Mouse (Mus musculus) brain, embryonic 14.5 days (tissue): ENCODE data around the gene Dhrs7c. TPM values are rescaled to one million over a fixed set of nuclear protein-coding genes. Genes with fewer than 3 reads are reported as not detected.

Experiments
- DNase-seq: peaks from one replicate; pipeline ENCODE4 v3.0.0-alpha.2; 2011; ENCODE audit warnings: low read depth
- CTCF ChIP-seq: fragments of 200-500 bp; IDR thresholded peaks from 2 replicates; pipeline ENCODE4 v1.5.1; 2012; ENCODE audit warnings: inconsistent platforms, mild to moderate bottlenecking, moderate library complexity, borderline replicate concordance; ENCODE audit not compliant: insufficient read depth, insufficient read length; ENCODE audit errors: extremely low read depth
- POLR2A ChIP-seq: fragments of 200-500 bp; IDR thresholded peaks from 2 replicates; pipeline ENCODE4 v1.6.1; 2012; ENCODE audit warnings: mild to moderate bottlenecking, inconsistent platforms, borderline replicate concordance; ENCODE audit not compliant: poor library complexity, insufficient read depth, insufficient read length, severe bottlenecking; ENCODE audit errors: extremely low read depth
- polyA plus RNA-seq: library from polyadenylated mRNA; depleted of rRNA; stranded (reverse); fragments of >200 nt; gene quantifications from 2 replicates; pipeline ENCODE4 v1.2.3, GENCODE M21; 2012; rRNA removed

Gene Dhrs7c
- 0.10 TPM in 1 of 2 replicates, not detected in the other for polyA plus RNA-seq

- DNase-seq: no peak
- no peak for TF ChIP-seq CTCF
- no peak for TF ChIP-seq POLR2A
Measured at GRCm38 (mm10) chr11:67797931-67798330, at the start of gene Dhrs7c. Gene Dhrs7c (plus strand): TSS chr11:67798187.

DNA sequence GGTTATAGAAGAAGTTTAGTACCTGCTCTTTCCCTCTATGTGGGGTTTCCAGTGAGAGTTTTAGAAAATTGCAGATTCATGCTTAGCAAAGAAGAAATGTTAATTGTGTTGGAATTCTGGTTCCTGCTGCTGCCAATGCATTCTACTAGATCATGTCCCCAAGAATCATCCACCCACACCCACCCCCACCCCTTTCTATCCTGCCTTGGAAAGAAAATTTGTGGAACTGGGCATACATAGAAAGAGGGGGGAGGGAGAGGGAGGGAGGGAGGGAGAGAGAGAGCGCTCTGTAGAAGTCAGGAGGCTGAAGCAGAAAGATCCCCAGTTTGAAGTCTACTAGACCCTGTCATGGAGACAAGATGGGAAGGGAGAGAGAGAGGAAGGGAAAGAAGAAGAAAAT, 41.7 kb upstream of the Dhrs7c start:
- TF ChIP-seq CTCF (no peak), POLR2A (no peak)
- no peak for DNase-seq

DNA sequence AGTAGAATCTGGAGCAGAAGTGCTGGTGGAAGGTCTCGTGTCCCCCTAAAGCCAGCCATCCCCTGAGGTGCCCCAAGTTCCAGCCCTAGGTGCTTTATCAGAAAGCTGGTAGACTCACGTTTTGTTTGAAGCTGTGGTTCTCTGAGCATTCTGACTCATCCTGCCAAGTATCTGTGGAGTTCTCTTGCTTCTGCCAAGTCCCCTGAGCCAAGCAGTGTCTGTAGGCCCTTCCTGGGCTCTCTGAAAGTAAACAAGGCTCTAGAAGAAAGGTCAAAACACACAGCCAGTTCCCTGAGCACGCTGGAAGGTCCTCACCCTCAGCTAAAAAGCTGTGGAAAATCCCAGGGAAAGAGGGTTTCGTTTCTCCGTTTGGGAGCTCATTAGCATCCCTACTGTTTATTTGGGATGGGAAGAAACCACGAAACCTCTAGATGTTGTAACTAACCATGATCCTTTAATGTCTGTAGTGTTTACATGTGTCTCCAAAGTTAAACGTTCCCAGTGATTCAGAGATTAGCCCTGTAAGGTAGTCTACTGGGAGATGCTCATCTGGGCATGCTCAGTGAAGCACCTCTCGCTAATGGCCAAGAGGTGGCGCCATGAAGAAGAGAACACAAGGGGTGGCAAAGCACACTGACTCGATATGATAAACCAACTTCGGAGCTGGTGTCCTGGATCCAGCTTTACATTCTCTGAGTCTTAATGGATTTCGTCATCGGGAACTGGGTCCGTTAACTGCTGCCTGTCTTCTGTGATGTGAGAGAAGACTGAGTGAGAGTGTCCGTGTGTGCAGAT, 40.4 kb upstream of the Dhrs7c start:
- TF ChIP-seq POLR2A: no peak
- no peak for TF ChIP-seq CTCF
- no peak for DNase-seq

GRCm38 (mm10) chr11:67771053-67771452, 26.9 kb upstream of the Dhrs7c start, which contains the start of gene Glp2r:
Gene Glp2r (minus strand): TSS chr11:67771153.
- TF ChIP-seq POLR2A (no peak), CTCF (no peak)
- DNase-seq: no peak

- DNase-seq: peak; percentile 48
- no peak for TF ChIP-seq POLR2A
- TF ChIP-seq CTCF: no peak
Measured at GRCm38 (mm10) chr11:67771691-67772090, 26.3 kb upstream of the Dhrs7c start.

DNA sequence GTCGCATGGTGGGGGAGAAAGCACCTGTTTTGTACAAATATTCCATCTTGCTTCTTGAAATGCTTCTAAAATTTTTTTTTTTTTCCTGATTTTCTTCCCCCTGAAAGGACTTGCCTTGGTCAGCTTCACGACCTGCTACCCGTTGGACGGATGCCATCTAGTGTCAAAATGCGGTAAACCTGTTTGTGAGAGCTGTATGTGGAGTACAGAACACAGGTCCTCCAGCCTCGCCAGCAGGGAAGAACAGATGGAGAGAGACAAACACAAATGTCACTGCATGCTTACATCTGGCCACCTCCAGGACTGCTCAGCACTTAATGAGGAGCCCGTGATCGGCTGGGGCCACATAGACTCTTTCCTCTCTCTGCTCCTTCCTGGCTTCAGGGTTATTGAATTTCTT, 25.4 kb upstream of the Dhrs7c start:
- DNase-seq: peak; percentile 90
- TF ChIP-seq POLR2A (no peak), CTCF (peak; percentile 54; the same call in 1 of the 2 replicates)

- TF ChIP-seq CTCF: no peak
- DNase-seq: peak; percentile 32
Measured at GRCm38 (mm10) chr11:67774379-67774778, 23.6 kb upstream of the Dhrs7c start, which contains the start of gene Gsg1l2. Gene Gsg1l2 (plus strand): TSS chr11:67774608.

- TF ChIP-seq CTCF (no peak), POLR2A (no peak)
- DNase-seq: no peak
Measured at GRCm38 (mm10) chr11:67790182-67790581, 7.8 kb upstream of the Dhrs7c start.

GRCm38 (mm10) chr11:67800130-67800723, 2.2 kb downstream of the Dhrs7c start:
- no peak for TF ChIP-seq CTCF
- TF ChIP-seq POLR2A: no peak
- DNase-seq: no peak

- DNase-seq: peak; percentile 10
- TF ChIP-seq CTCF (no peak), POLR2A (no peak)
Measured at GRCm38 (mm10) chr11:67801169-67801568, 3.2 kb downstream of the Dhrs7c start.

DNA sequence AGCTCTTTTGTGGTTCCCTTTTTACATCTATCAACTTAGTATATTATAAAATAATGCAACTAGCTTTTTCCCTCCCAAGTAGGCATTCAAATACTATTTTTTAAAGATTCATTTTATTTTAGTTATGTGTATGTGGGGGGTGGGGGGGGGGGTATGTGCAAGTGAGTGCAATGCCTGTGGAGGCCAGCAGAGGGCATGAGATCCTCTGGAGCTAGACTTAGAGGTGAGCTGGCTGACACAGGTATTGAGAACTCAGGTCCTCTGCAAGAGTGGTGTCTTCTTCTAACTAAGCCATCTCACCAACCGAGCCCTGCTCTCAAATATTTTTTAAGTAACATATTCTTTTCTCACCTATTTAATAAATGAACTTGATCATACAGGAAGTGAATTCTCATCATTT, 7.6 kb downstream of the Dhrs7c start:
- TF ChIP-seq CTCF: peak; percentile 32; the same call in 1 of the 2 replicates
- no peak for TF ChIP-seq POLR2A

GRCm38 (mm10) chr11:67806832-67807597, 9.0 kb downstream of the Dhrs7c start:
- TF ChIP-seq POLR2A: no peak
- TF ChIP-seq CTCF: no peak

More for the DNA sequence above, 7.6 kb downstream of the Dhrs7c start:
- no peak for DNase-seq

More at GRCm38 (mm10) chr11:67806832-67807597, 9.0 kb downstream of the Dhrs7c start:
- no peak for DNase-seq
